Mouse (Mus musculus): ENCODE data around the gene Gm38394.

DNA sequence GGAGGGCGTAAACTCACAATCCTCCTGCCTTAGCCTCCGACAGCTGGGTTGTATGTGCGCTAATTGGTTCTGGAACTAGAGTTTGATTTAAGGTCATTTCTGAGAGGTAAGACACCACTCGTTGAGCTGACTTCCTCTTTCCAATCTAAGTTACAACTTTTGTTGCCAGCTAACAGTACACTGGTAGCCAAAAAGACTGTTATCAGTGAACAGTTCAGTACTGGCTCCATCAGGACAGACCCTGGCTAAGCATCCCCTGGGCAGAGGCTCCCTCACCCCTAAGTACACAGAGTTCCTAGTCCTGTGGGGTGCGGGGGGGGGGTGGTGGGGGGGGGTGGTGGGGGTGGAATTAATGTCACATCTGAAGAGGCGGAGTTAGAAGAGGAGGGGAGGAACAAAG lies 49.8 kb upstream of the Gm38394 start:
- TF ChIP-seq CTCF (IDR thresholded peaks at IDR 0.05; ENCODE audit: extremely low read depth, insufficient read depth, low read length) (no peak), POLR2A (IDR thresholded peaks at IDR 0.05; ENCODE audit: extremely low read depth, insufficient read depth, low read length) (no peak)

All from cortical plate, adult 2 months (tissue).